Mouse (Mus musculus): Measurements from ENCODE around the gene Ppbp.
A peak's percentile ranks its signal among the peaks of the same experiment; 100 is the strongest.
"Not testable (repeated sequence)": the region's sequence is repeated elsewhere in the genome, so short reads cannot be mapped to it uniquely, and the experiment has no call there.

The Ppbp gene

DNA sequence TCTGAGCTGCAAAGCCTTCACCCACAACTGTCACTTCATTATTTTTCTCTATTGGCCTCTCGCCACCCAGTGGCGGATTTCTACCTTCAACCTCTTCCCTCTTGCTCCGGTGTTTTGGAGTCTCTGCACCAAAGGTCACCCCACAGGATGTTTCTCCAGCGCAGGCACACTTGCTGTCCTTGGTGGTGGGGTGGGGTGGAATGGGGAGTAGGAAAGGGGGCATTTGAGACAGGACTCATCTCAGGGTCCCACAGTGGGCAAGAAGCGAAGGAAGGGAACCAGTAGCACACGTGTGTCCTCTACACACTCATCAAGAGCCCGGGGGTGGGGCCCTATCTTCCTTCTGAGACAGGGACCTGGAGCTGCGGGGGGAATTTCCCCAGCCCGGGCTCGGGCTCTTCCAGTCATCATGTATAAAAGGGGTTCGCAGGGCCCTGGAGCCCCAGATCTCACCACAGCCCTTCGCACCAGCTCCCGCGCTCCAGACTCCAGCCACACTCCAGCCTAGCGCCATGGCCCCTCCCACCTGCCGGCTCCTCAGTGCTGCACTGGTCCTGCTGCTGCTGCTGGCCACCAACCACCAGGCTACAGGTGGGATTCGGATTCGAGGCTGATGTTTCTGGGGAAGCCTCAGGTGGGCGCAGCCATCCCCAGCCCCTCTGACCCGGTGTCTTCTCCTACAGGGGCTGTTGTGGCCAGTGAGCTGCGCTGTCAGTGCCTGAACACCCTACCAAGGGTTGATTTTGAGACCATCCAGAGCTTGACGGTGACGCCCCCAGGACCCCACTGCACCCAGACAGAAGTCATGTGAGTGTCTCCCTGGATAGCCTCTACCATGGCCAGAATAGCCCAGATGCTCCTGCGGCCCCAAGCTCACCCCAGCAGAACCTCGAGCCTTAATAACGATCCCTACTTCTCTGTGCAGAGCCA, 17.6 kb downstream of the Ppbp start, which contains the start of gene Cxcl3:
Gene Cxcl3 (plus strand): TSS at position 445 of the 930 bp plus-strand sequence.
- DNase-seq (ENCODE audit: low spot score in 2 of 2) = peak; percentile 23 to 40

DNA sequence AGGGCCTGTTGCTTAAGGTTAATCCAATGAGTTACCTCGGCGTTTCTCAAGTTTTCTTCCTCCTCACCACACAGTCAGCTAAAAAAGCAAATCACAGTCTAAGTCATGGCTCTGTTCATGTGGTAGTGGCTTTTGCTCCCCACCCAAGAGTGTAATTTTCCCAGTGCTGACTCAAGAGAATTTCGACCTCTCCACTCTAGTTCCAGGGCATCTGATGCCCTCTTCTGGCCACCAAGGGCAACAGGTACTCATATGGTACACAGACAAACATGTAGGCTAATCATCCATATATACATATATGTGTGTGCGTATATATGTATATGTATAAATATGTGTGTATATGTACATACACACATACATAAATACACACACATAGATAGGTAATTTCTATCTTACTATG, 19.8 kb downstream of the Ppbp start:
- DNase-seq (ENCODE audit: low spot score in 2 of 2) = no peak

DNA sequence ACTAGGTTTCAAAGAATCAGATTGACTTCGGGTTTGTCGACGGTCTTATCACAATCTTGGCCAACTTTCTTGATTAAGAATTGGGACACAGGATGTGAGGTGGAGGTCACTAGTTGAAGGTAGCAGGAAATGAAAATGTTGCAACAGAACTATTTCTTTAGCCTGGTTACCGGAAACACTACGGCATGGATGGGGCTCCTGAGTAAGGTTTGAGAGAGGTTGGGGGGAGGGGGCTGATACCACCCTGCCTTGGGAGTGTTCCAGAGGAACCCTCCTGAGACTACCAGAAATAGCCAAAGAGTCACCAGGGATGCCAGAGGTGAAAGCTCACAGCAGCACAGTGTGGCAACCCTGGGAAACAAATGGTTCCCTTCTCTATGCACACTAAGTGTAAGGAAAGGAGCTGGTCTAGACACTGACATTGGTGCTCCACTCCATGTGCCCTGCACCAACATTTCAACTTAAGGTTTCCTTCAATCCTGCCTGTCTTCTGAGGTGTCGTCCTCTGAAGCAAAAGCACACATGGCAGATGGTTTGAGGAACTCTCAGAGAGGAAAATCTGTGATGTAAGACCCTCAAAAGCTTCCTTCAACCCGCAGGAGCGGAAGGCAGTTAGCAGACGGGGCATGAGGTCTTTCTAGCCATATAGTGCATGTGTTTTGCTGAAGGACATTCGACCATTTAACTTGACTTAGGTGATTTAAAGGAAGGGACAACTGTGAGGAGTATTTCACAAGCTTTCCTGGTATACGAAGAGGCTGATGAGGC, 21.2 kb downstream of the Ppbp start:
- no peak for DNase-seq (ENCODE audit: low spot score in 2 of 2)

DNA sequence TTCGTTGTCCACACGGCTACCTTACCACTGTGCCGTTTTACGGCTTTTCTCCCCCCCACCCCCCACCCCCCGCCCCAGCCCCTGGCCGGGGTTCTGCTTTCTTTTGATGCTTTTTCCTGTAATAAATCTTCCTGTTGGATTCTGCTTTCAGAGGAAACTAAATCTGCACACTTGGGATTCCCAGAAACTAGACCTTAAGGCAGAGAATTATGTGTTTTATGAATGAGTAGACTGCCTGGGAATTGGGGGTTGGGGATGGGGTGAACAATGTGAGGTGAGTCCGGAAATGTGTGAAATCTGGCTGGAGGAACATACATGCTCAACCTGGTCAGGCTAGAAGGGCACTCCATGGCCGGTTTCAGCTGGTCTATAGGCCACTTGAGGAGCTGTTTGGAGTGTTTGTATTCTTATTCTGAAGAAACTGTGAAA, 21.8 kb downstream of the Ppbp start:
- DNase-seq (ENCODE audit: low spot score in 2 of 2) = no peak

DNA sequence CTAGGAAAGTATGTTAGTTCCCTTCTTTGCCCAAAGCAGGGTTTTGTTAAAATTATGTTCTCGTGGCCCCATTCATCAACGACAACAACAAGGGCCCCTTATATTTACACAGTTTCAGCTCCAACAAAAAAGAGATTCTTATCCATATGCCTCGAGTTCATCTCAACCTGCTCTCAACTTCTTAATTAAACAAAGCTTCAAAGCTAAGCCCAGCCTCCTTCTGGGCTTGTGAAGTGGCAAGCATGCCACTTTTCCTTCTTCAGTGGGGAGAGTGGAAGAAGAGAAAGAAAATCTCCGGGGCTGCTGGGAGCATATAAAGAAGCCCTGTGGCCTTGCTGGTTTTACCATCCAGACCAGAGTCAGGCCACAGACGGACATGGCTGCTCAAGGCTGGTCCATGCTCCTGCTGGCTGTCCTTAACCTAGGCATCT, 25.9 kb downstream of the Ppbp start, which contains the start of gene Cxcl15:
Gene Cxcl15 (plus strand): TSS at position 340 of the 431 bp plus-strand sequence.
- DNase-seq (ENCODE audit: low spot score in 2 of 2) = no peak

GRCm38 (mm10) chr5:90795392-90795791, 27.1 kb downstream of the Ppbp start:
- not testable (repeated sequence) for DNase-seq (ENCODE audit: low spot score in 2 of 2)

- DNase-seq (ENCODE audit: low spot score in 2 of 2) = no peak
These were observed 36.3 kb downstream of the Ppbp start for GRCm38 (mm10) chr5:90804574-90804973.

GRCm38 (mm10) chr5:90806050-90806449, 37.7 kb downstream of the Ppbp start:
- no peak for DNase-seq (ENCODE audit: low spot score in 2 of 2)

DNA sequence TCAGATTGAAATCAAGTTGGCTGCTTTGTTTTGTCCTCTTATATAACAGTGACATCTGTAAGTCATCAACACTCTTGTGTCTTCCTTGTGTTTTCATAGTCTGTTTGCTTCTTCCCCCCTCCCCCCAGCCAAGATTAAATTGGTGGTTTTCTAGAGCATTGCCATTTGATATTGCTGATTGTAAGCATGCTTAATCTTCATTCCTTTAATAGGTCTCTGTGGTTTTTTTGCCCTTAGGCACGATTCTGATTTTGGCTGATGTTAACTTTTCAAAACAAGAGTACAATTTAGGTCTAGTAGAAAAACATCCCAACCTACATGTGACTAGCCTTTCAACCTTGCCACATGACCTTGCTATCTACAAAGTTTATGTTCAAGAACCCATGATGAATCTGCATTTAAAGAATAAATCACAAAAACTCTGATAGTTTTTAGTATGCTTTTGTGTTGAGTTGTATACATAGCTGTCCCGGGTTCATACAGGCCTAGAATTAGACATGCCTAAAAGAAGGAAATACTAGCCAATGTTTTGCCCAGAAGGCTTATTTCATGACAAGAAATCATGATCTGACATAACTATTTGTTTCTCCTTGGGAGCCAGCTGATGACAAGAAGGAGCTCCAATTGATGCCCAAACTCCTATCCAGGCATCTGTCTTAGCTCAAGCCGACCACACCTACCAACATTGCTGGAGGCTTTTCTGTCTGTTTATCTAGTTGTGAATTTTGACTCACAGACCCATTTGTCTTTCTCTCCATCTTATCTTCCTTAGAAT, 39.0 kb downstream of the Ppbp start:
- no peak for DNase-seq (ENCODE audit: low spot score in 2 of 2)
